Mouse (Mus musculus) thymus, postnatal 10 days (tissue): ENCODE measurements around the gene Mon2.
"Not testable (repeated sequence)": the region's sequence is repeated elsewhere in the genome, so short reads cannot be mapped to it uniquely, and the experiment has no call there.

Source experiments
- DNase-seq, 2 experiments: peaks; one replicate each; pipeline ENCODE4 v3.0.0; 2021; ENCODE audit warnings: low spot score in 2 of 2

Mon2 gene

DNA sequence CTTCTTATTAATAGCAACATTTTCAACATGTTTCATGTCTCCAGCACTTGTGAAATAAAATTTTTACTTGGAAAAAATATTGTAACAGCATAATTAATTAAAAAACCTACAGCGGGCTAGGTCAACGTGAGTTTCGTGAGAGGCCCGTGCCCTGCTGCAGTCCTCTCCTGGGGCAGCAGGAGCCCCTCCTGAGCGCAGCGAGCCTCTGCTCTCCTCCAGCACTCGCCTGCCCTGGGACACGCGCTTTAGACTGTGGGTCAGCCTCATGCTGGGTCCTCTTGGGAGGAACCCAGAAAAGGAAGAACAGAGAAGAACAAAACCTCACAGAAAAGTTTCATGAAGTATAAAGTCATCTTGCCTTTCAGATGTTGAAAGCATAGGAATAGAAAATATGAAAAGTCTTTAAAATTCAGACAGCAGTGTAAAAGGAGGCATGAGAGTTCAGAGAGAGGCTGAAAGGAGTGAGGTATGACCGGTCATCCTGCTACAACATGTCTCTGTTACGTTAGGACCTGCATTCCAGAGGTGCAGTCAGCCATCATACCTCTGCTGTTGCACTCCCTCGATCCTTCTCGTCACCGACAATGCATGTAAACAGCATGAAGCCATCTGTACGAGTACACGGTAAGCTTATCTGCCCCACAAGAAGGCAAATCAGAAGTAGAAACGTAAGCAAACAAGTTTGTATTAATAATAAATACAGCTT is 81.8 kb downstream of the Mon2 start:
- DNase-seq: no peak

DNA sequence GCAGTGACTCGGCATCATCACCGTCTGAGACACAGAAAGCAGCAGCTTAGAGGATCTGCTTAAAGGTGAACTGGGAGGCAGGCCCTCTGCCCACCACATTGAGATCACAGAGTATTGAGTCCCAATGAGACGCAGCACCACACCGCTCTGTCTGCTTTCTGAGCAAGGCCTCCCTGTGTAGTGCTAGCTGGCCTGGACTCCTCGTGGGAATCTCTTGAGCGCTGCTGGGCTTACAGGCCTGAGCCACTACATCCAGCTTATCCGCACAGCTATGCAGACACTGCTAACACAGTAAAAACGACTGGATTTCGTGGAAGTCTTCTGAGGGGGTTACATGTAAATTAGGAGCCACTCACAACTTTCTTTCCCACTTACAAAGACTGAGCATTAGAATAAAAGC is 84.7 kb downstream of the Mon2 start:
- DNase-seq: no peak

DNA sequence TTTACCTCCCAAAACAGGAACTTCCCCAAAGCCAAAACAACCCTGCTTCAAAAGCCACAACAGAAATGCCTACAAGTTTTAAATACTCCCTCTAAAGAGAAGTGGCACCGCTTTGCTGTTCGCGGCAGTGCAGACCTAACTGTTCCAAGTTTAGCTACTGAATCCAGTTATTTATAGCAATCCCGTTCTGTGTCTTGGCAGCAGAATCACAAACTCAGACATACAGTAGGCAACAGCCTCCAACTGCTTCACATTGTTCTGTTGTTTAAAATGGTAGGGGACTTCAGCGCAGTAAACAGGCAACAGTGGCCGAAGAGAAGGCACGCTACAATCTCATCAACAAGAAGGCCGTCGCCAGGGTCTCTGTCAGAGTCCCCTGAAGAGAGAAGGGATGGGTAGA is 85.3 kb downstream of the Mon2 start:
- no peak for DNase-seq

DNA sequence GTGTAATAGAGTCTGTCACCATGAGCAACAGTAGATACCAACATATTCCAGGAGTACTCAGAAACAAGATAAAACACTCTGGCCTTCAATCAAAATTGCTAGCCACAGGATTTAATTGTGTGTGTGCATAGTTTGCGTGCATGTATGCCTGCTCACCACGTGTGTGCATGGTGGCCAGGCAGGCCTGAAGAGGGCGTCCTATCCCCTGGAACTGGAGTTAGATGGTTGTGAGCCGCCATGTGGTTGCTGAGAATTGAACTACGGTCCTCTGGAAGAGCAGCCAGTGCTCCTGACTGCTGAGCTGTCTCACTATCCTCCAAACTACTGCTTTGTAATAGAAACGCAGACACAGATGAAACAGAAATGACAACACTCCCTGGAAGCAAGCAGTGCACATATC is 85.7 kb downstream of the Mon2 start:
- DNase-seq: no peak

DNA sequence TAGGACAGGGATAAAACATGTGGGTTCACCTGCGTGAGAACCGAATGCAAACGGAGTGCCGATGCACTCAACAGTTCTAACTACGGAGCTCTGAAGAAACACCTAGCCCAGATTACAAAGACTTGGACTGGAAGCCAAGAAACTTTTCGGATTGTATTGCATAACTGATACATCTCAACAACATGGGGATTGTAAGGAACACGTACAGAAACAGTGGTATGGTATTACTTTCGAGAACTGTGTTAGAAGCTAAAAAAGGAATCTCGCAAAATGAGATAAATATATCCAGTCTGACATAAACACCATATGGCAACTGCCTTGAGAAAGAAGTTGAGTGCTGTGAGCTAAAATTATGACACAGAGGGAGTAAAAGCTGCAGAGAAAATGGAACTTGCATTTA is 86.4 kb downstream of the Mon2 start:
- DNase-seq: no peak

DNA sequence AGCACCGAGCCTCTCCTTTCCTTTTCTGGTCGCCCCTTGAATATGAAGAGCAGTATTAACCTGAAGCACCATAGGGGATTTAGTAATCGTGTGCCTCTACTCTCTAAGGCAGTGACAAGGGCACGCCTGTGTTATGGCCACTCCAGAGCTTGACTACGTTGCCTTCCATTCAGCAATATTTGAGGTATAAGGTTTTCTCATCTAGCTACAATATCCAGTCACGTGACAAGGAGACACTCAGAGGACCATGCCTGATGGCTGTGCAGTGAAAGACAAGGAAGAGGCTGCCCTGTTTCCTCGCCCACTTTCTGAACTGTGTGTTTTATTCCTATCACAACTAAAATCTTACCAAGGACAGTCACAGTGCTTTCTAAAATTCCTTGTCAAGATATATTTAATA is 87.9 kb downstream of the Mon2 start:
- no peak for DNase-seq

DNA sequence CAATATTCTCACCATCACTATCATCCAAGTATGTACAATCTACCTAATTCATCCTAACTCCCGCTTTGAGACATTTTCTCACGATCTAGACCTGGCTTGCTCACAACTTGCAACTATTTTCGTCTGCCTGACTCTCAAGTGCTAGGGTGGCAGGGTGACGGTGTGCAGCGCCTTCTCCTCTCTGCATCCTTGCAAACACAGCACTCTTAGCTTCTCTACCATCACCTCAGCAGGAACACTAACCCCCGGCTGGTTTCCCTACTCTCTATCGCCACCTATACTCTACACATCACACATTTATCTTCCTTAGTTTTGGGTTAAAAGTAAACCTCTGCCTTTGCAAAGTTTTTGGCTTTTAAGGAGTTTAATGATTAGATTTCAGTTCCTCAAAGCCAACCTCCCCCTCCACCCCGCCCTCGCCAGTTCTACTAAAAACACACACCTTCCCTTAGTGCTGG is 88.6 kb downstream of the Mon2 start:
- DNase-seq: peak; percentile 44 to 69

DNA sequence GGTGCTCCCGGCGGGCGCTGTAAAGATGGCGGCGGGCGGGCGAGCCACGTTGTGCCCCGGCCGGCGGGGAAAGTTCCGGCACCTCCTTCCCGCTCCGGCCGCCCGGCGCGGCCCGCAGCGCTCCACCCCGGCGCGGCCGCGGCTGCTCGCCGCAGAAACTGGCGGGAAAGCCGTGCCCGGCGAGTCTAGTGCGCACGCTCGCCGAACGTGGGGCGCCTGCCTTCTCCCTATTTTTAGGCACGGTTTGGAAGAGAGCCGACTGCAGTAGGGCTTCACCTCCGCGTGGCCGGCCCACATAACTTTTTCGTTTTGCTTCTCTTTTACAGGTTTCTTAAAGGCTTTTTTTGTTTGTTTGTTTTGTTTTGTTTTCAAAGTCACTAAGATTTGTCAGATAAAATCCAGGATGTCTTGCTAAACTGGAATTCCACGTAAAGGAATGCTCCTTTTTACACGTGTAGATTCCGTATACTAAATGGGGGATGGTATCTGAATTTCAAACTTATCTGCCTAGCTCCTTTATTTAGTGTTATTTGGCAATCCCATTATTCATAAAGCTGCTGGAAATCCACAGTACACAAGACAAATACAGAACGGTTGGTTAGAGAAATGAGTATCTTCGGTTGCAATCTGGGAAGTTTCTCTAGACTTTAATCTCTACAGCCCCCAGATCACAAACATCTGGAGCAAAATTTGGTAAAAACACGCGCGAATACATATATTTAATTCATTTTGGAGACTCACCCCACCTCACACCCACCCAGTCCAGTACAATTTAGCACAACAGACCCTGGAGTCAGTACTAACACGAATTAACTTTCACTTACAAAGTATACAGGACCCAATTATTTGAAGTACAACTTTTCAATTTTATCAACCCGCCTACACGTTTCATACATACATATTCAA is 89.7 kb downstream of the Mon2 start:
- peak; percentile 60 to 62 for DNase-seq

DNA sequence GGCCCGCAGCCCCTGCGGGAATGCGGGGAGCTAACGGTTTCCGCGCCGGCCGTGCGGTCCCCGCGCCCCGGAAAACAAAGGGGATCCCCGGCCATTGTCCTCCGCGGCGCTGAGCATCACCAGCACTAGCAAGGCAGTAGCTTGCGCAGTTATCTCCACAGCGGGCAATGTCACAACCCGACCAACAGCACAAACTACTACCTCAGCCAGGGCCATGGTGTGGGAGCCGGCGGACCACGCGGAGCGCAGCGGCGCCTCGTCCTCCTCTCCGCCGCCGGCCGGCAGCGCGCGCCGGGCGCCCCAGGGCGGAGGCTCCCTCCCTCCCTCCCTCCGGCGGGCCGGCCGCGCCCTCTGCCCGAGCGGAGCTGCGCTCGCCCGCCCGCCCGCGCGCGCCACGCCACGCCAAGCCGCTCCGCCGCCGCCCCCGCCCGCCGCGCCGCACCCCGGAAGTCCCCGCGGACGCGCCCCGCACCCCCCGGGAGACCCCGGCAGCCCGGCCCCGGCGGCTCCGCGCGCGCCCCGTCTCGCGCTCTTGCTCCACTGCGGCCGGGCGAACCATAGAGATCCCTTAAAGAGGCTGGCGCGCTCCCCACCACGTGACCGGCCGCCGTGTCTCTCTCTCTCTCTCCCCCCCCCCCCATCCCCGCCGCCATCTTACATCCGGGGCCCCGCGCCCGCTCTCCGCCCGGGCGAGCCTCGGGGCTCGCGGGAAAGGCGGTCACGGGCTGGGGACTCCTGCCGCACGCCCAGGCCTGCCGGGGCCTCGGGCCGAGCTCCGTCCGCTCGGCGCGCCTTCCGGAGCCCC is 90.6 kb downstream of the Mon2 start:
- DNase-seq: peak; percentile 70 to 75

DNA sequence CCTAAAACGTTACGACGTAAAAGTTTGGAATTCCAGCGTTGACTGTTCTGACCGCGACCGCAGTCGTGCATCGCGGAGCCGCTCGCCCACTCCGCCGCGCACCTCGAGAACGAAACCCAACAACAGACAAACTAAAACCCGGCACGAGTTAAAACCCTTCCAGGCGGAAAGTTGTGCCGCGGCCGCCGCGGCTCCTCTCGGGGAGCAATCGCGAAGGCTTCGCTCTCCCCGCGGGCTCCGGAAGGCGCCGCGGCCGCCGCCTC is 91.1 kb downstream of the Mon2 start:
- DNase-seq: peak in 1 of 2 experiments; percentile 56

DNA sequence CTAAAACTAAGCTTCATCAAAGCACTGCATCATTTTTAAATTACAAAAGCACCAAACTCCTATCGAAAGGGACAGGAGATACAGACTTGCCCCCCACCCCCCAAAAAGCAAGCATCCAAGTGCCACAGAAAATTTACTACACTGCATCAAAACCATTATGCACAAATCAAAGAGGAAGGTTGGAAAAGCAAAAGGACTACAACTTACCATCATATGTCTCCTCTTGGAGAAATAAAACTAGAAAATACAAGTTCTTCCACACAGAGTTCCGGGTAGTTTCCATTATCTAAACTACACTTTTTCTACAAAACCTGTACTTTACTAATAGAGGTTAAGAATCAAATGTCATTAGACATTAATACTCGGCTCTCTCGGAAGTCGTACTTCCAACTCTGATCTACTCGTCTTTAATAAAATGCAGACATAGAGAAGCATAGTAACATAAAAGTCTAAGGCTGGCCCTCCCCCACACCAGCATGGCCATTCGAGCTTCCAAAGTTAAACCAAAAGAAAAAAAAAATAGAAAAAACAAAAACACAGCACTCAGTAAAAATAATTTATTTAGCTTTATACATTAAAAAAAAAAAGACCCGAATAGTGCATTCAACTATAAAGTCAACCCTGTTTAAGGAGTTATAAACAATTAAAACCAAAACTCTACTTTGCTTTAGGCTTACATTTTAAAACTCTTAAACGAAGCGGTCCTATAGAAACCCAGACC is 91.6 kb downstream of the Mon2 start:
- DNase-seq: no peak

DNA sequence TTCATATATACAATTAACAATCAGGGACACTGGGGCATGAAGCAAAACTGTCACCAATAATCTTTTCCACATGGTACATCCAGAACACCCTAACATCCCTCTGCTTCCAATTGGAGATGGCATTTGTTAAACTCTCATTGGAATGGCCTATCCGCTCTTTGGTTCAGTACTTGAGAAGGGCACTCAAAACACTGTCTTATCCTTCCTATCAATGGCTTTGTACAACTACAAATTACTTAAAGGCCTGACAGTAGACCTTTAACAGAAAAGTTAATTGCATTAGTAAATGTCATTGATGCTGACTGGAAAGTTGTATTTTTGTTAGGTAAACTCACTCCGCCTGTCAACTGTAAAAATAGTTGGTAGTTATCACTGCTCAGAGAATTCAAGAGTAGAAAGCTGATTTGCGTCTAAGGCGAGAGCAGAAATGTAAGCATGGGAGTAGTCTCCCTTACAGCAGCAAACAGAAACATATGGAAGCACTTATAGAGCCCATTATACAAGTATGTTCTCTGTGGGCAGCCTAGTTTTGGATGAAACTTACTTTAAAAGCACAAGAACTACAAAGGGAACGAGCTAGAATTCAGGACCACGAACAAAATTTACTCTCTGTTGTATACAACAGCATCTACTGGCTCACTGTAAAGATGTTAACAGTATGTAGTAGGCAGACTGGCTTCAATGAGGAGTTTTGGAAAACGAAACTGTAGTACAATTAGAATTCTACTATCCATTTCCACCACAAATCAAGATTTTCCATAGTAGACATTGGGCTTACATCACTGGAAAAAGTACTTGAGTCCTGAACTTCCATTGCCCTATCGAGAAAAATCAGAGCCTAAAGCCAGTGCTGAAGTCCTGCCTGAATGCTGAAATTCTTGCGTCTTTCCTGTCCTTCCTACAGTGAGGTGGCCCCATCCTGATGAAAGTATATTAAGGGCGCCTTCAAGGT is 92.5 kb downstream of the Mon2 start:
- DNase-seq: no peak

DNA sequence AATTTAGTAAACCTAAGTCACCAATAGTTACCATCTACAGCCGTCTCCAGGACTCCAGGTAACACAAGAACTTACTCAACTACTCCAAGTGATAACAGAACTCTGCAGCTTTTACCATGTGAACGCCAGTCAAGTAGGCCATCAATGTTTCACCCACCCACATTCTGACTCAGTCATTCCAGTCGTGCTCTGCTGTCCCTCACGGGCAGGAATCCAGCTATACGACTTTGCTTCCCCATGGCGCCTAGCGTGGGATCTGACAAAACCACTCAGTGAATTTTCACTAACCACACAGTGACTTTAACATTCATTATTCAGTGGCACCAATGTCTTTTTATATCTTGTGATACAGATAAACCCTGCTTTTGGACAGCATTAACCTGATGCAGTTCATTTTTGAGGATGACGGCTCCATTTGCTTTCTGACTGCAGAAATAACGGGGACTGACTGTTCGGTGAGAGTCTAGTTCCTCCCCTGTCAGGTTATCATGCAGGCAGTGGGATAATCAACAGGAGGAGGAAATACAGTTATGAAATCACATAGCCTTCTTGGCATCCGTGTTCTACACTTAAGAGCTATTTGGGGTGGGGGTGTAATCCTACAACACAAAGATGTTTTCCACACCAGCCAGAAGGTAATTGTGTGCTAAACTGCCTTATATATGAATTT is 93.3 kb downstream of the Mon2 start:
- DNase-seq: no peak

DNA sequence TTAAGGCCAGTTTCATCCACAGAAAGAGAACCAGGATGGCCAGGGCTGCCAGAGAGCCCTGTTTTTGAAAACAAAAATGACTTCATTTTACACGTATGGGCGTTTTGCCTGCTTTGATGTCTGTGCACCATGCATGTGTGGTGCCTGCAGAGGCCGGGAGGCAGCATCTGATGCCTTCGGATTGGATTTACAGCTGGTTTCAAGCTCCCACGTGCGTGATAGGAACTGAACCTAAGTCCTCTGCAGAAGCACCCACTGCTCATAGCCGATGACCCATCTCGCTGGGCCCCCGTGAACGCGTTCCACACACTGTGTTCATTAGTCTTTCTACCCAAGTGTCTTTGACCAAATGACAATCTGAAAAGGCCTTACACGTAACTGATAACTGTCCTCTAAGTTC is 96.2 kb downstream of the Mon2 start:
- no peak for DNase-seq

DNA sequence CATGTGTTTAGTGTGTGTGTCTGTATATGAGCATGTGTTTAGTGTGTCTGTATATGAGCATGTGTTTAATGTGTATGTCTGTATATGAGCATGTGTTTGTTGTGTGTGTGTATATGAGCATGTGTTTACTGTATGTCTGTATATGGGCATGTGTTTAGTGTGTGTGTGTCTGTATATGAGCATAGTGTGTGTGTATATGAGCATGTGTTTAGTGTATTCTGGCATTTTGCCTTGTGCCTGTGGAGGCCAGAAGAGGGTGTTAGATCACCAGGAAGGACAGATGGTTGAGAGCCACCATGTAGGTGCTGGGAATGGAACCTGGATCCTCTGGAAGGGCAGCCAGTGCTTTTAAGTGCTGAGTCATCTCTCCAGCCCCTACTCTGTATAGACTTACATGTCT is 96.9 kb downstream of the Mon2 start:
- no peak for DNase-seq

DNA sequence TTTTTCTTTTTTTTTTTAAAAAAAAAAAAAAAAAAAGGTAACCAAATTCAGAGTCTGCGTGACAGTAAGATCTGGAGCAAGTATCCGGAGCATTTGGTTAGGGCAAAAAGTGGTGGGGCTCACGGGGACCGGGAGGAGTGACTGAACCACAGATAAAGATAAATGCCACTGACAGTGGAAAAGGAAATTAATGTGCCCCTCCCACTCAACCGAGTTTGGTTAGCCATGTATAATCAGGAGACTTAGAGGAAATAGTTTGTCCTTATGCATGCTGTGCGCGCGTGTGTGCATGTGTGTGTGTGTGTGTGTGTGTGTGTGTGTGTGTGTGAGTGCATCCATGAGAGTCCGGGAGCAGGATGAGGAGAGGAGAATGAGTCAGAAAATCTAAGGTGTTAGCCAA is 100.3 kb downstream of the Mon2 start:
- DNase-seq: no peak

DNA sequence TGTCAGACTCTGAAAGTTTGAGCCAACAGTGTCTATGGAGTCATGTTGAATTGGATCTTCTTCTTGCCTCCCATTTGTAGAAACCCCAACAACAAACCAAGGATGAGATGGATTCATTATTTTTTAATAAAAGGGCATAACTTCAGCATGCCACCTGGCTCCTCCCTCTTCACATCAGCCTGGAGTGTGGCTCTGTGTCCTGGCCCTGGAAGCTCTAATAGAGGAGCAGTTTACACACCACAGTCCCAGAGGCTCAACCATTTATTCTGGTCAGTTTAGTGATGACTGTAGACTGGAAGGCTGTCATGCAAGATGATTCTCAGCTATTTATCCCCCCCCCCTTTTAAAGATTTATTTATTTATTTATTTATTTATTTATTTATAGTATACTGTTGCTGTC is 103.1 kb downstream of the Mon2 start:
- no peak for DNase-seq

DNA sequence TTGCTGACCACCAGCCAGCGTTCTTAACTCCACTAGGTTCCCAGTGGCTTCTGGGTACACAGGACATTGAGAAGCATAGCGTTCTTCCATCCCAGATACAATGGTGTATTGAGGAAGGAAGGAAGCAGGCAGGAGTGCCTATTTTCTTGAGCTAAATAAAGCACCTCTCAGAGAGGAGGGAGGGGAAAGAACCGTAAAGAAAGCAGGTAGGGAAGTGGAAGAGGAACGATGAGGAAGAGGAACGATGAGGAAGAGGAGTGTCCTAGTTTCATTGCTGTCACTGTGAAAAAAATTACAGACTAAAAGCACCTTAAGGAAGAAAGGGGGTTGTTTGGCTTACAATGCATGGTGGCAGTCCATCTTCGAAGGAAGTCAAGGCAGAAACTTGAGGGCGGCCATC is 106.1 kb downstream of the Mon2 start:
- no peak for DNase-seq

DNA sequence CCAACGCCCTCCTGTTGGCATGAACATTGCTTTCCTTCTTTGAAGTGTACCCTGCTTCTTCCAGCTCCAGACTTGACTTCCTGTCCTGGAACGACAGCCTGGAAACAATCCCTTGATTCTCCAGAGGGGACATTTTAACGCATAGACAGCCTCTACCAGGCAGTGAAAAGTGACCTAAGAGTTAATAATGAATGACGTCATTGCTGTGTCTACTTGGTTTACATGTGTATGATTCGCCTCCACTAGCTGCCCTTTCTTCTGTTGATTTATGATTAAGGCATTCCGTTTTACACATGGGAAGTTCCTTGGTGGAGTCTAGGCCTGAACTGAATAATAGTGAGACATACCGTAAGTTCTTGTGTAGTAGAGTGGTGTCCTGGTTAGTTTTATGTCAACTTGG is 109.9 kb downstream of the Mon2 start:
- DNase-seq: no peak

DNA sequence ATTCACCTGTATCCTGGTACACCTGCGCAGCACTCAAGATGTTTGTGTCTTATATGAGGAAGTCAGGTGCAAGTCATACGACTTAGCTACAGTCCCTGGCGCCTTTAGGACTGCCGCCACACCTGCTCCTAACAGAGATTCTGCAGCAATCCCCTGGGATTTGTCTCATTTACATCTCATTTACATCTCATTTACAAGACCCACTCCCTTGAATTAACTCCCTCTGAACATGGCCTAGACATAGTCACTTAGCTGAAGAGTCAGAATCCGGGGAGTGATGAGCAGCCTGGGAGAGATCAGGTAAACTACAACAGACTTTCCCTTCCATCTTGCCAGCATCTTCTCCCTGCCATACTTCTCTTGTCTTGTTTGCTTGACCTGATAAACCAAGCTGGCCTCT is 110.7 kb downstream of the Mon2 start:
- not testable (repeated sequence) for DNase-seq
